Mouse (Mus musculus) olfactory bulb, adult 2 months (tissue): ENCODE data around the gene Stard9.

Experiments
- CTCF ChIP-seq: fragments of 200-500 bp; IDR thresholded peaks from 2 replicates; pipeline ENCODE4 v1.5.1; 2012; ENCODE audit warnings: low read depth, mild to moderate bottlenecking, low read length, moderate library complexity; ENCODE audit not compliant: insufficient read depth
- POLR2A ChIP-seq: fragments of 200-500 bp; IDR thresholded peaks from 2 replicates; pipeline ENCODE4 v1.6.1; 2012; ENCODE audit warnings: mild to moderate bottlenecking, low read depth, low read length, moderate library complexity; ENCODE audit not compliant: insufficient read depth

GRCm38 (mm10) chr2:120631957-120632356, 3.0 kb downstream of the Stard9 start:
- TF ChIP-seq CTCF (no peak), POLR2A (no peak)
